Mouse (Mus musculus) heart, embryonic 14.5 days (tissue): ENCODE measurements around the gene Gpr143. TPM values are rescaled to one million over a fixed set of nuclear protein-coding genes. Genes with fewer than 3 reads are reported as not detected.

Experiments
- ATAC-seq: fragments of 200-750 bp; cut with Nextera tagmentation; 2 replicates; pipeline ENCODE4 v1.8.0; 2017; ENCODE audit warnings: low read depth, moderate TSS enrichment; ENCODE audit not compliant: insufficient number of reproducible peaks, insufficient read depth, low FRiP score
- H3K27ac ChIP-seq, 2 experiments: fragments of 200-500 bp in 1 of 2; fragments of 300-500 bp in 1 of 2; sonication (generic) in 1 of 2; replicated peaks in 1 of 2; 2 replicates each; pipeline ENCODE4 v1.5.1; 2012 to 2014; ENCODE audit warnings: low read depth in 2 of 2, low read length in 2 of 2, control low read depth in 1 of 2, mild to moderate bottlenecking in 1 of 2, mixed read lengths in 1 of 2; ENCODE audit not compliant: control insufficient read depth in 1 of 2, insufficient read depth in 1 of 2
- H3K27me3 ChIP-seq: fragments of 300-500 bp; sonication (generic); 2 replicates; pipeline ENCODE4 v1.6.1; 2014; ENCODE audit warnings: mild to moderate bottlenecking, low read length, control low read depth; ENCODE audit not compliant: control insufficient read depth, insufficient read depth
- H3K36me3 ChIP-seq: fragments of 300-500 bp; sonication (generic); 2 replicates; pipeline ENCODE4 v1.6.1; 2014; ENCODE audit warnings: mild to moderate bottlenecking, control low read depth, low read length, mixed read lengths; ENCODE audit not compliant: control insufficient read depth, insufficient read depth
- H3K4me1 ChIP-seq, 2 experiments: fragments of 200-500 bp in 1 of 2; fragments of 300-500 bp in 1 of 2; sonication (generic) in 1 of 2; 2 replicates each; pipeline ENCODE4 v1.6.1; 2012 to 2014; ENCODE audit warnings: low read length in 2 of 2, control low read depth in 1 of 2, mixed read lengths in 1 of 2; ENCODE audit not compliant: control insufficient read depth in 2 of 2, insufficient read depth in 2 of 2
- H3K4me2 ChIP-seq: fragments of 300-500 bp; sonication (generic); 2 replicates; pipeline ENCODE4 v1.6.1; 2014; ENCODE audit warnings: mild to moderate bottlenecking, low read length
- H3K4me3 ChIP-seq, 2 experiments: fragments of 200-500 bp in 1 of 2; fragments of 300-500 bp in 1 of 2; sonication (generic) in 1 of 2; 2 replicates each; pipeline ENCODE4 v1.5.1; 2012 to 2014; ENCODE audit warnings: low read length in 2 of 2, mild to moderate bottlenecking in 2 of 2, control low read depth in 1 of 2, low read depth in 1 of 2, moderate library complexity in 1 of 2; ENCODE audit not compliant: control insufficient read depth in 1 of 2, insufficient read depth in 1 of 2
- H3K9ac ChIP-seq: fragments of 300-500 bp; sonication (generic); 2 replicates; pipeline ENCODE4 v1.6.1; 2014; ENCODE audit warnings: mild to moderate bottlenecking, low read length
- H3K9me3 ChIP-seq: fragments of 300-500 bp; sonication (generic); 2 replicates; pipeline ENCODE4 v1.6.1; 2016; ENCODE audit warnings: low read length, control low read depth; ENCODE audit not compliant: control insufficient read depth
- WGBS: fragments of 180-500 bp; shearing (Covaris S2); extraction: QIAGEN DNeasy Blood & Tissue Kit; methylation state at CpG from one replicate; pipeline ENCODE4 v1.1.7; 2014; 5-methylcytosine and 5-hydroxymethylcytosine counted together
- polyA plus RNA-seq: library from polyadenylated mRNA; unstranded; fragments of >200 nt; fragmentation: Nextera tagmentation; extraction: Ambion mirVana; gene quantifications from 2 replicates; pipeline ENCODE4 v1.2.1, GENCODE M21; 2014

The Gpr143 gene
- polyA plus RNA-seq, 1 experiment from 2014 or later: 0.50 TPM

GRCm38 (mm10) chrX:152756293-152756692 lies 25.4 kb upstream of the Gpr143 start:
- WGBS: 80% methylated on average over 5 of the region's 5 CpGs
- no peak overlapping the region for H3K9ac ChIP-seq
- no peaks in the 10 kb centered on the region for H3K27me3 ChIP-seq
- no peak overlapping the region for H3K27ac ChIP-seq
- no peak for ATAC-seq
- H3K4me3 ChIP-seq: no peak overlapping the region
- no peaks in the 10 kb centered on the region for H3K9me3 ChIP-seq
- no peaks in the 10 kb centered on the region for H3K4me1 ChIP-seq
- no peak overlapping the region for H3K4me2 ChIP-seq
- no peaks in the 10 kb centered on the region for H3K36me3 ChIP-seq

GRCm38 (mm10) chrX:152762437-152762836 lies 19.3 kb upstream of the Gpr143 start:
- ATAC-seq: no peak
- Histone ChIP-seq H3K9ac (no peak overlapping the region), H3K4me1 (no peaks in the 10 kb centered on the region), H3K27ac (no peak overlapping the region), H3K36me3 (no peaks in the 10 kb centered on the region), H3K27me3 (no peaks in the 10 kb centered on the region), H3K4me3 (no peak overlapping the region), H3K4me2 (no peak overlapping the region), H3K9me3 (no peaks in the 10 kb centered on the region)
- 64% methylated on average over 2 of the region's 2 CpGs for WGBS

GRCm38 (mm10) chrX:152762855-152763254 lies 18.9 kb upstream of the Gpr143 start:
- no peak overlapping the region for H3K4me3 ChIP-seq
- H3K27me3 ChIP-seq: no peaks in the 10 kb centered on the region
- H3K4me2 ChIP-seq: no peak overlapping the region
- no peak overlapping the region for H3K27ac ChIP-seq
- ATAC-seq: no peak
- no peaks in the 10 kb centered on the region for H3K36me3 ChIP-seq
- no peak overlapping the region for H3K9ac ChIP-seq
- no peaks in the 10 kb centered on the region for H3K4me1 ChIP-seq
- no peaks in the 10 kb centered on the region for H3K9me3 ChIP-seq
- WGBS: 55% methylated on average over 2 of the region's 2 CpGs

GRCm38 (mm10) chrX:152764171-152764570 lies 17.6 kb upstream of the Gpr143 start:
- ATAC-seq: no peak
- no peaks in the 10 kb centered on the region for H3K36me3 ChIP-seq
- 39% methylated on average over 2 of the region's 2 CpGs for WGBS

GRCm38 (mm10) chrX:152768891-152769599 lies 12.7 kb upstream of the Gpr143 start, which contains the start of gene Shroom2:
Gene Shroom2, minus strand, starts transcription at chrX:152769465.
- H3K9me3 ChIP-seq: no peaks in the 10 kb centered on the region
- H3K9ac ChIP-seq: peak within 1 kb of the TSS; percentile 78
- WGBS: 13% methylated on average over 49 of the region's 55 CpGs
- H3K4me2 ChIP-seq: peak within 1 kb of the TSS; percentile 66
- no peaks in the 10 kb centered on the region for H3K27me3 ChIP-seq
- peak within 1 kb of the TSS; percentile 64 to 71 for H3K27ac ChIP-seq
- no peaks in the 10 kb centered on the region for H3K36me3 ChIP-seq
- H3K4me1 ChIP-seq: no peaks in the 10 kb centered on the region; a peak in 1 of 4 replicates
- peak within 1 kb of the TSS; percentile 64 to 84 for H3K4me3 ChIP-seq
- ATAC-seq: peak; percentile 55

More at GRCm38 (mm10) chrX:152764171-152764570, 17.6 kb upstream of the Gpr143 start:
- no peak overlapping the region for H3K4me2 ChIP-seq
- H3K27me3 ChIP-seq: no peaks in the 10 kb centered on the region
- H3K9me3 ChIP-seq: no peaks in the 10 kb centered on the region
- H3K9ac ChIP-seq: no peak overlapping the region
- no peak overlapping the region for H3K27ac ChIP-seq
- no peaks in the 10 kb centered on the region; a peak in 1 of 4 replicates for H3K4me1 ChIP-seq
- no peak overlapping the region for H3K4me3 ChIP-seq

- peak overlapping the region; percentile 64 to 84 for H3K4me3 ChIP-seq
- peak overlapping the region; percentile 64 to 71 for H3K27ac ChIP-seq
- peak overlapping the region; percentile 66 for H3K4me2 ChIP-seq
- peak overlapping the region; percentile 78 for H3K9ac ChIP-seq
- no peaks in the 10 kb centered on the region for H3K27me3 ChIP-seq
- no peaks in the 10 kb centered on the region; a peak in 1 of 4 replicates for H3K4me1 ChIP-seq
- WGBS: 10% methylated on average over 45 of the region's 48 CpGs
- no peaks in the 10 kb centered on the region for H3K9me3 ChIP-seq
- peak; percentile 95 for ATAC-seq
- H3K36me3 ChIP-seq: no peaks in the 10 kb centered on the region
These were observed 12.0 kb upstream of the Gpr143 start for GRCm38 (mm10) chrX:152769600-152770157.

GRCm38 (mm10) chrX:152788129-152788528 lies 6.4 kb downstream of the Gpr143 start:
- Histone ChIP-seq H3K4me2 (no peak overlapping the region), H3K9ac (no peak overlapping the region), H3K27me3 (no peaks in the 10 kb centered on the region), H3K27ac (no peak overlapping the region), H3K9me3 (no peaks in the 10 kb centered on the region), H3K4me1 (no peaks in the 10 kb centered on the region), H3K36me3 (no peaks in the 10 kb centered on the region), H3K4me3 (no peak overlapping the region)
- no peak for ATAC-seq
- 53% methylated on average over 1 of the region's 1 CpGs for WGBS
